Mouse (Mus musculus) heart, embryonic 16.5 days (tissue): ENCODE measurements at regions not wholly inside any gene's neighbourhood (a gene's known extent, or its start where the extent isn't known, plus 50 kb on each side); places are given as distances from the start of the nearest gene placed in this dataset.

Experiments
- ATAC-seq: fragments of 200-750 bp; cut with Nextera tagmentation; replicated peaks from 2 replicates; pipeline ENCODE4 v1.8.0; 2017; ENCODE audit warnings: moderate number of reproducible peaks; ENCODE audit not compliant: insufficient read depth, low FRiP score; ENCODE audit errors: extremely low read depth
- H3K27ac ChIP-seq: fragments of 300-500 bp; sonication (generic); 2 replicates; pipeline ENCODE4 v1.5.1; 2014; ENCODE audit warnings: mild to moderate bottlenecking, low read length, control low read depth, moderate library complexity
- H3K27me3 ChIP-seq: fragments of 300-500 bp; sonication (generic); 2 replicates; pipeline ENCODE4 v1.6.1; 2014; ENCODE audit warnings: low read length, mixed read lengths; ENCODE audit not compliant: control insufficient read depth, insufficient read depth
- H3K36me3 ChIP-seq: fragments of 300-500 bp; sonication (generic); 2 replicates; pipeline ENCODE4 v1.6.1; 2014; ENCODE audit not compliant: control insufficient read depth, insufficient read depth
- H3K4me1 ChIP-seq: fragments of 300-500 bp; sonication (generic); 2 replicates; pipeline ENCODE4 v1.6.1; 2014; ENCODE audit warnings: low read length, mixed read lengths; ENCODE audit not compliant: control insufficient read depth, insufficient read depth
- H3K4me2 ChIP-seq: fragments of 300-500 bp; sonication (generic); 2 replicates; pipeline ENCODE4 v1.6.1; 2014; ENCODE audit warnings: low read depth, mild to moderate bottlenecking, control low read depth, low read length
- H3K4me3 ChIP-seq: fragments of 300-500 bp; sonication (generic); 2 replicates; pipeline ENCODE4 v1.5.1; 2014; ENCODE audit warnings: mild to moderate bottlenecking, control low read depth, low read length
- H3K9ac ChIP-seq: fragments of 300-500 bp; sonication (generic); 2 replicates; pipeline ENCODE4 v1.6.1; 2014; ENCODE audit warnings: low read length, control low read depth
- H3K9me3 ChIP-seq: fragments of 300-500 bp; sonication (generic); replicated peaks from 2 replicates; pipeline ENCODE4 v1.6.1; 2016; ENCODE audit warnings: low read length; ENCODE audit not compliant: control insufficient read depth
- WGBS: fragments of 180-500 bp; shearing (Covaris S2); extraction: QIAGEN DNeasy Blood & Tissue Kit; methylation state at CpG from one replicate; pipeline ENCODE4 v1.1.7; 2014; 5-methylcytosine and 5-hydroxymethylcytosine counted together

- H3K36me3 ChIP-seq, result no peaks in the 10 kb centered on the region
- H3K9ac ChIP-seq, result no peak overlapping the region
- no peak overlapping the region for H3K4me3 ChIP-seq
- no peaks in the 10 kb centered on the region for H3K27me3 ChIP-seq
- no peak for ATAC-seq
- H3K4me2 ChIP-seq, result no peak overlapping the region
- H3K4me1 ChIP-seq, result peaks cover 14% of the 10 kb centered on the region
- no peaks in the 10 kb centered on the region for H3K9me3 ChIP-seq
- no peak overlapping the region for H3K27ac ChIP-seq
- WGBS, result 92% methylated on average over 5 of the region's 5 CpGs
Measured at GRCm38 (mm10) chr14:105622166-105622565, 274.5 kb downstream of the Spry2 start.

DNA sequence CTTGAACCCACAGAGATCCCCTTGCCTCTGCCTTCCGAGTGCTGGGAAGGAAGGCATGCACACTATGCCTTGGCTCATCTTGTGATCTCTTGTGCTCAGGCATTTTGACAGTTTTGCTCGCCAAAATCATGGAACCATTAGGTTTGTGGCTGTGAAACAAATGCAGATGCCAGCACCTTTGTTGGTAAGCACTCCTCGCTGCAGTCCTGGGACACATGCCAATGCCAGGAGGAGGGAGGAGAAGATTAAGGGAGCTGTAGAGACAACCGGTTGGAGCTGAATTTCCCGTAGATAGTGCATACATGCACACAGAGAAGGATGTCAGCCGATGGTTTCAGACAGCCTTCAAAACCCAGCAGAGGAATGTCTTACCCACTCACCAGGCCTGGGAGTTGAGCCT, 275.5 kb downstream of the Spry2 start:
- no peak overlapping the region for H3K4me3 ChIP-seq
- H3K4me2 ChIP-seq, result no peak overlapping the region
- WGBS, result 35% methylated on average over 6 of the region's 6 CpGs
- H3K4me1 ChIP-seq, result peaks cover 14% of the 10 kb centered on the region
- no peak; the same call in 1 of the 2 replicates for ATAC-seq
- H3K9me3 ChIP-seq, result no peaks in the 10 kb centered on the region
- no peak overlapping the region for H3K9ac ChIP-seq
- no peaks in the 10 kb centered on the region for H3K36me3 ChIP-seq
- H3K27me3 ChIP-seq, result no peaks in the 10 kb centered on the region
- H3K27ac ChIP-seq, result no peak overlapping the region

GRCm38 (mm10) chr14:105619449-105619848, 277.2 kb downstream of the Spry2 start:
- H3K4me1 ChIP-seq, result peaks cover 12% of the 10 kb centered on the region; the same call in 1 of the 2 replicates
- H3K36me3 ChIP-seq, result no peaks in the 10 kb centered on the region
- H3K4me2 ChIP-seq, result no peak overlapping the region
- H3K27me3 ChIP-seq, result no peaks in the 10 kb centered on the region
- no peaks in the 10 kb centered on the region for H3K9me3 ChIP-seq
- no peak overlapping the region for H3K9ac ChIP-seq
- 65% methylated on average over 8 of the region's 8 CpGs for WGBS
- no peak for ATAC-seq
- H3K27ac ChIP-seq, result no peak overlapping the region
- no peak overlapping the region for H3K4me3 ChIP-seq

GRCm38 (mm10) chr14:105615766-105616165, 280.9 kb downstream of the Spry2 start:
- no peaks in the 10 kb centered on the region for H3K9me3 ChIP-seq
- ATAC-seq, result no peak
- H3K9ac ChIP-seq, result no peak overlapping the region
- H3K4me3 ChIP-seq, result no peak overlapping the region
- no peak overlapping the region for H3K4me2 ChIP-seq
- WGBS, result 50% methylated on average over 3 of the region's 3 CpGs
- no peaks in the 10 kb centered on the region for H3K27me3 ChIP-seq
- H3K4me1 ChIP-seq, result peaks cover 12% of the 10 kb centered on the region; the same call in 1 of the 2 replicates
- no peak overlapping the region for H3K27ac ChIP-seq
- H3K36me3 ChIP-seq, result no peaks in the 10 kb centered on the region

- no peak overlapping the region for H3K4me2 ChIP-seq
- H3K4me3 ChIP-seq, result no peak overlapping the region
- H3K9me3 ChIP-seq, result no peaks in the 10 kb centered on the region
- 0 out of 2 replicates have a peak, but pooled peaks have one; percentile 18 for ATAC-seq
- H3K27ac ChIP-seq, result no peak overlapping the region
- WGBS, result 53% methylated on average over 3 of the region's 3 CpGs
- H3K36me3 ChIP-seq, result no peaks in the 10 kb centered on the region
- peaks cover 12% of the 10 kb centered on the region; the same call in 1 of the 2 replicates for H3K4me1 ChIP-seq
- H3K9ac ChIP-seq, result no peak overlapping the region
- no peaks in the 10 kb centered on the region for H3K27me3 ChIP-seq
Measured at GRCm38 (mm10) chr14:105612794-105613193, 283.8 kb downstream of the Spry2 start.

DNA sequence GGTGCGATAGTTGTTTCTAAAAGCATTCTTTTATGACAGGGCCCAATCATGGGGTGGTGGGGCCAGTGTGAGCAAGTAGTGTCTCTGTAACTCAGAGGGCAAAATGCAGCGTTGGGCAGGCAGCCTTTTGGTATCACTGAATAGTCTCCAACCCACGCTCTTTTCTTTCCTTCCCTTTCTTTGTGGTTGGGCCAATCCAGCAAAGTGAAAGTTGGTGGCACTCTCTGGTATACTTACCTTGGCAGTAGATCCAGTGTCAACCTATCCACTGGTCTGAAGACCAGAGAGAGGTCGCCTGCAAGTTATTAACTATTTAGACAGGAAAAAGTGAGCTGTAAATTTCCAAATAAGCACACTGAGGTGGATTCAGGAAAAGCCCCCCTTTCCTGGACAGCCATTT, 287.8 kb downstream of the Spry2 start:
- Histone ChIP-seq H3K27ac (no peak overlapping the region), H3K9me3 (no peaks in the 10 kb centered on the region), H3K4me2 (no peak overlapping the region), H3K9ac (no peak overlapping the region), H3K4me3 (no peak overlapping the region), H3K36me3 (no peaks in the 10 kb centered on the region), H3K27me3 (no peaks in the 10 kb centered on the region), H3K4me1 (peaks cover 6% of the 10 kb centered on the region; the same call in 1 of the 2 replicates)
- ATAC-seq, result no peak
- WGBS, result 79% methylated on average over 4 of the region's 4 CpGs

DNA sequence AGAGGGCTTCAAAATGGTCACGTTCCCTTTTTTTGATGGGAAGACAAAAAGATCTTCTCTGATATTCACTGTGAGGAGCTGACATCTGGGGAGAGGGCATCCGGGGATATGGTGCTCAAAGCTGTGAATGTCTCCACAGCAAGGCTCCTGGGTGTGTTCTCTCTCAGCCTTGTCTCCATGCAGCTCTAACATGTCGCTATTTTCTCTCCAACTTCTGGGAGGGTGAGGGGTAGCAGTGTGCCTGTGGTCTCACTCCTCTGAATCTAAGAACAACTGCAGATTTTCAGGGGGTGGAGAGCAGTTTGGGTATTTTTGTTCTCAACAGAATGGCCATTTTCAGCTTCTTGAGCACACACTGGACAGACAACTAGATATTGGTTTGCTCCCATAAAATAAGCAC, 290.1 kb downstream of the Spry2 start:
- Histone ChIP-seq H3K27me3 (no peaks in the 10 kb centered on the region), H3K36me3 (no peaks in the 10 kb centered on the region), H3K4me3 (no peak overlapping the region), H3K27ac (no peak overlapping the region), H3K4me2 (no peak overlapping the region), H3K4me1 (no peaks in the 10 kb centered on the region), H3K9me3 (no peaks in the 10 kb centered on the region), H3K9ac (no peak overlapping the region)
- ATAC-seq, result no peak
- 58% methylated on average over 3 of the region's 3 CpGs for WGBS

GRCm38 (mm10) chr14:105604451-105604850, 292.2 kb downstream of the Spry2 start:
- H3K4me1 ChIP-seq, result no peaks in the 10 kb centered on the region
- no peak overlapping the region for H3K4me3 ChIP-seq
- no peak overlapping the region for H3K4me2 ChIP-seq
- H3K27ac ChIP-seq, result no peak overlapping the region
- no peak overlapping the region for H3K9ac ChIP-seq
- ATAC-seq, result no peak
- H3K27me3 ChIP-seq, result no peaks in the 10 kb centered on the region
- peaks cover 6% of the 10 kb centered on the region; the same call in 1 of the 2 replicates for H3K36me3 ChIP-seq
- 0 out of 2 replicates have a peak, but pooled peaks cover 2% of the 10 kb centered on the region for H3K9me3 ChIP-seq
- WGBS, result 80% methylated on average over 6 of the region's 6 CpGs

DNA sequence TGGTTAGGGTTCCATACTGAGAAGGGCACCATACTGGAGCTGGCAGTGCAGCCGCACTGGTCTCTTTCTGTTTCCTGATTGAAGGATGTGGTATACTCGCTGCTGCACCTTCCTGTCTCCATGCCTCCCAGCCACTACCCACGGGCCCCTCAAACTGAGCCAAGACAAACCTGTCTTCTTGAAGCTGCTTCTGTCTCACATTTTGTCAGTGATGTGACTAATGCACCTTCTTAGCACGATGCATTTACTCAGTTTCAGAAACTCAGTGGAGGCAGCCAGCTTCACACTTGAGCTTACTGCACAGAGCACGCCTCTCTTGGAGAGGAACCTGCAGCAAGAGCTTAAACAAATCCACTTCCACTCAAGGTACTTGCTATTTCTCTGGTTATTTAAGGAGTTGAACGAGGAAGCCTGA, 293.6 kb downstream of the Spry2 start:
- Histone ChIP-seq H3K9me3 (0 out of 2 replicates have a peak, but pooled peaks cover 2% of the 10 kb centered on the region), H3K4me3 (no peak overlapping the region), H3K4me2 (no peak overlapping the region), H3K9ac (no peak overlapping the region), H3K4me1 (no peaks in the 10 kb centered on the region), H3K27me3 (no peaks in the 10 kb centered on the region), H3K27ac (no peak overlapping the region), H3K36me3 (peaks cover 6% of the 10 kb centered on the region; the same call in 1 of the 2 replicates)
- no peak; the same call in 1 of the 2 replicates for ATAC-seq
- 61% methylated on average over 6 of the region's 6 CpGs for WGBS
